Mouse (Mus musculus) hindlimb bud, embryonic 11.5 days (tissue): Measurements from ENCODE around the gene Ccdc93.

Experiments
- DNase-seq: peaks from one replicate; pipeline ENCODE4 v3.0.0-alpha.2; 2012; ENCODE audit warnings: low read depth, low spot score; ENCODE audit errors: extremely low spot score

The Ccdc93 gene

GRCm38 (mm10) chr1:121430938-121431928 lies at the start of gene Ccdc93:
Ccdc93 (plus strand) TSS chr1:121431049.
- DNase-seq = peak; percentile 78

GRCm38 (mm10) chr1:121381562-121381961 lies 49.3 kb upstream of the Ccdc93 start:
- no peak for DNase-seq

GRCm38 (mm10) chr1:121388312-121388711 lies 42.5 kb upstream of the Ccdc93 start:
- DNase-seq = no peak

- DNase-seq = no peak
These were observed 42.1 kb upstream of the Ccdc93 start for GRCm38 (mm10) chr1:121388732-121389131.

GRCm38 (mm10) chr1:121389574-121389973 lies 41.3 kb upstream of the Ccdc93 start:
- DNase-seq = no peak

- DNase-seq = no peak
These were observed 40.8 kb upstream of the Ccdc93 start for GRCm38 (mm10) chr1:121390003-121390402.

GRCm38 (mm10) chr1:121390421-121390820 lies 40.4 kb upstream of the Ccdc93 start:
- DNase-seq = no peak

- no peak for DNase-seq
These were observed 40.0 kb upstream of the Ccdc93 start for GRCm38 (mm10) chr1:121390855-121391254.

- DNase-seq = no peak
These were observed 37.7 kb upstream of the Ccdc93 start for GRCm38 (mm10) chr1:121393117-121393516.

GRCm38 (mm10) chr1:121394764-121395163 lies 36.1 kb upstream of the Ccdc93 start:
- DNase-seq = no peak

- DNase-seq = no peak
These were observed 34.3 kb upstream of the Ccdc93 start for GRCm38 (mm10) chr1:121396501-121396900.

GRCm38 (mm10) chr1:121398231-121398630 lies 32.6 kb upstream of the Ccdc93 start:
- no peak for DNase-seq

GRCm38 (mm10) chr1:121398986-121399881 lies 31.6 kb upstream of the Ccdc93 start:
- no peak for DNase-seq

- no peak for DNase-seq
These were observed 30.6 kb upstream of the Ccdc93 start for GRCm38 (mm10) chr1:121400243-121400642.

GRCm38 (mm10) chr1:121419084-121419483 lies 11.8 kb upstream of the Ccdc93 start:
- DNase-seq = no peak

- DNase-seq = no peak
These were observed 11.1 kb upstream of the Ccdc93 start for GRCm38 (mm10) chr1:121419569-121420265.

GRCm38 (mm10) chr1:121430183-121430937 lies 489 bp upstream of the Ccdc93 start:
- DNase-seq = no peak

GRCm38 (mm10) chr1:121435981-121436380 lies 5.1 kb downstream of the Ccdc93 start:
- no peak for DNase-seq

- no peak for DNase-seq
These were observed 9.9 kb downstream of the Ccdc93 start for GRCm38 (mm10) chr1:121440535-121441381.
